Mouse (Mus musculus): ENCODE results near the gene Ceacam3. TPM values are rescaled to one million over a fixed set of nuclear protein-coding genes. Genes with fewer than 3 reads are reported as not detected.

The Ceacam3 gene
- polyA plus RNA-seq (2014; fragmentation: Illumina TruSeq; extraction: RNeasy Lipid Tissue Mini Kit (QIAGEN cat#74804); ENCODE audit: low read depth, low replicate concordance) = not detected

GRCm38 (mm10) chr7:17149931-17150330, at the start of gene Ceacam3:
Gene Ceacam3, plus strand, starts transcription at chr7:17150282.

GRCm38 (mm10) chr7:17203177-17203576, 53.1 kb downstream of the Ceacam3 start, which contains the start of gene Psg29:
Gene Psg29, plus strand, starts transcription at chr7:17203477.

Other genes starting within 250 kb of the Ceacam3 start
- 3.4 TPM for gene Ptgir, start 243.8 kb upstream of the Ceacam3 start, polyA plus RNA-seq (2014; fragmentation: Illumina TruSeq; extraction: RNeasy Lipid Tissue Mini Kit (QIAGEN cat#74804); ENCODE audit: low read depth, low replicate concordance)
- gene Calm3, start 226.2 kb upstream of the Ceacam3 start, polyA plus RNA-seq (2014; fragmentation: Illumina TruSeq; extraction: RNeasy Lipid Tissue Mini Kit (QIAGEN cat#74804); ENCODE audit: low read depth, low replicate concordance) = 115 TPM
- 3.4 TPM for gene Pnmal2, start 205.6 kb upstream of the Ceacam3 start, polyA plus RNA-seq (2014; fragmentation: Illumina TruSeq; extraction: RNeasy Lipid Tissue Mini Kit (QIAGEN cat#74804); ENCODE audit: low read depth, low replicate concordance)
- 0.10 TPM for gene Pnmal1, start 190.6 kb upstream of the Ceacam3 start, polyA plus RNA-seq (2014; fragmentation: Illumina TruSeq; extraction: RNeasy Lipid Tissue Mini Kit (QIAGEN cat#74804); ENCODE audit: low read depth, low replicate concordance)
- gene Gm42372, start 167.2 kb upstream of the Ceacam3 start, polyA plus RNA-seq (2014; fragmentation: Illumina TruSeq; extraction: RNeasy Lipid Tissue Mini Kit (QIAGEN cat#74804); ENCODE audit: low read depth, low replicate concordance) = not detected
- gene Ccdc8, start 157.6 kb upstream of the Ceacam3 start, polyA plus RNA-seq (2014; fragmentation: Illumina TruSeq; extraction: RNeasy Lipid Tissue Mini Kit (QIAGEN cat#74804); ENCODE audit: low read depth, low replicate concordance) = 3.9 TPM
- gene Ppp5c, start 122.4 kb upstream of the Ceacam3 start, polyA plus RNA-seq (2014; fragmentation: Illumina TruSeq; extraction: RNeasy Lipid Tissue Mini Kit (QIAGEN cat#74804); ENCODE audit: low read depth, low replicate concordance) = 78.9 TPM
- 0.84 TPM for gene Hif3a, start 87.9 kb upstream of the Ceacam3 start, polyA plus RNA-seq (2014; fragmentation: Illumina TruSeq; extraction: RNeasy Lipid Tissue Mini Kit (QIAGEN cat#74804); ENCODE audit: low read depth, low replicate concordance)
- not detected for gene Psg16, start 76.2 kb upstream of the Ceacam3 start, polyA plus RNA-seq (2014; fragmentation: Illumina TruSeq; extraction: RNeasy Lipid Tissue Mini Kit (QIAGEN cat#74804); ENCODE audit: low read depth, low replicate concordance)
- not detected for gene Psg29, start 53.2 kb downstream of the Ceacam3 start, polyA plus RNA-seq (2014; fragmentation: Illumina TruSeq; extraction: RNeasy Lipid Tissue Mini Kit (QIAGEN cat#74804); ENCODE audit: low read depth, low replicate concordance)

All from heart, adult 10 weeks (tissue).